Mouse (Mus musculus) heart, embryonic 16.5 days (tissue): ENCODE results near the gene Slc36a1. TPM values are rescaled to one million over a fixed set of nuclear protein-coding genes. Genes with fewer than 3 reads are reported as not detected.

Source experiments
- ATAC-seq: fragments of 200-750 bp; cut with Nextera tagmentation; replicated peaks from 2 replicates; pipeline ENCODE4 v1.8.0; 2017; ENCODE audit warnings: moderate number of reproducible peaks; ENCODE audit not compliant: insufficient read depth, low FRiP score; ENCODE audit errors: extremely low read depth
- H3K27ac ChIP-seq: fragments of 300-500 bp; sonication (generic); 2 replicates; pipeline ENCODE4 v1.5.1; 2014; ENCODE audit warnings: mild to moderate bottlenecking, low read length, control low read depth, moderate library complexity
- H3K27me3 ChIP-seq: fragments of 300-500 bp; sonication (generic); 2 replicates; pipeline ENCODE4 v1.6.1; 2014; ENCODE audit warnings: low read length, mixed read lengths; ENCODE audit not compliant: control insufficient read depth, insufficient read depth
- H3K36me3 ChIP-seq: fragments of 300-500 bp; sonication (generic); 2 replicates; pipeline ENCODE4 v1.6.1; 2014; ENCODE audit not compliant: control insufficient read depth, insufficient read depth
- H3K4me1 ChIP-seq: fragments of 300-500 bp; sonication (generic); 2 replicates; pipeline ENCODE4 v1.6.1; 2014; ENCODE audit warnings: low read length, mixed read lengths; ENCODE audit not compliant: control insufficient read depth, insufficient read depth
- H3K4me2 ChIP-seq: fragments of 300-500 bp; sonication (generic); 2 replicates; pipeline ENCODE4 v1.6.1; 2014; ENCODE audit warnings: low read depth, mild to moderate bottlenecking, control low read depth, low read length
- H3K4me3 ChIP-seq: fragments of 300-500 bp; sonication (generic); 2 replicates; pipeline ENCODE4 v1.5.1; 2014; ENCODE audit warnings: mild to moderate bottlenecking, control low read depth, low read length
- H3K9ac ChIP-seq: fragments of 300-500 bp; sonication (generic); 2 replicates; pipeline ENCODE4 v1.6.1; 2014; ENCODE audit warnings: low read length, control low read depth
- H3K9me3 ChIP-seq: fragments of 300-500 bp; sonication (generic); replicated peaks from 2 replicates; pipeline ENCODE4 v1.6.1; 2016; ENCODE audit warnings: low read length; ENCODE audit not compliant: control insufficient read depth
- WGBS: fragments of 180-500 bp; shearing (Covaris S2); extraction: QIAGEN DNeasy Blood & Tissue Kit; methylation state at CpG from one replicate; pipeline ENCODE4 v1.1.7; 2014; 5-methylcytosine and 5-hydroxymethylcytosine counted together
- polyA plus RNA-seq: library from polyadenylated mRNA; unstranded; fragments of >200 nt; fragmentation: Nextera tagmentation; extraction: Ambion mirVana; gene quantifications from 2 replicates; pipeline ENCODE4 v1.2.1, GENCODE M21; 2015

Gene Slc36a1
- 1.9 and 2.0 TPM in 2 replicates for polyA plus RNA-seq

DNA sequence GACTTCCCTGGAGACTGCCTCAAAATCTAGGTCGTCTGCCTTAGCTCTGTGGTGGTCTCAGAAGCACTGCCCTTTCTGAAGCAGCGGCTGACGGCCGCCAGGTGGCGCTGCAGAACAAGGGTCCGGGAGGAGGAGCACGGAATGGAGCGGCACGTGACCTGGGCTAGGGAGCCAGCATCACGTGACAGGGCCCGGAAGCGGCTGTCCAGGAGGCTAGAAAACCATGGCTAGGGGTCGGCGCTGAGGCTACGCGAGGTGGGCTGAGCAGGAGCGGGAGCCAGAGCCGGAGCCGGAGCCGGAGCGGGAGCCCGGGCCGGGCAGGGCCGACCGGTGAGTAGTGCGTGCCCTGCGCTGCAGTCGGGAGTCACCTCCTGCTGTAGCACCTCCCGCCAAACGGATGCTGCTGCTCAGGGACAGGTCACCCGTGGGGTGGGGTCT lies at the start of gene Slc36a1:
Gene Slc36a1, plus strand, starts transcription at position 192 of the 438 bp plus-strand sequence.
- no peaks in the 10 kb centered on the region for H3K9me3 ChIP-seq
- no peaks in the 10 kb centered on the region for H3K27me3 ChIP-seq
- peak within 1 kb of the TSS; percentile 78 for H3K9ac ChIP-seq
- H3K4me1 ChIP-seq: peaks cover 8% of the 10 kb centered on the region; the same call in 1 of the 2 replicates
- 0% methylated on average over 31 of the region's 31 CpGs for WGBS
- peak; percentile 96 for ATAC-seq
- H3K4me2 ChIP-seq: peak within 1 kb of the TSS; percentile 68
- no peaks in the 10 kb centered on the region for H3K36me3 ChIP-seq
- H3K4me3 ChIP-seq: peak within 1 kb of the TSS; percentile 91
- no peak within 1 kb of the TSS for H3K27ac ChIP-seq

DNA sequence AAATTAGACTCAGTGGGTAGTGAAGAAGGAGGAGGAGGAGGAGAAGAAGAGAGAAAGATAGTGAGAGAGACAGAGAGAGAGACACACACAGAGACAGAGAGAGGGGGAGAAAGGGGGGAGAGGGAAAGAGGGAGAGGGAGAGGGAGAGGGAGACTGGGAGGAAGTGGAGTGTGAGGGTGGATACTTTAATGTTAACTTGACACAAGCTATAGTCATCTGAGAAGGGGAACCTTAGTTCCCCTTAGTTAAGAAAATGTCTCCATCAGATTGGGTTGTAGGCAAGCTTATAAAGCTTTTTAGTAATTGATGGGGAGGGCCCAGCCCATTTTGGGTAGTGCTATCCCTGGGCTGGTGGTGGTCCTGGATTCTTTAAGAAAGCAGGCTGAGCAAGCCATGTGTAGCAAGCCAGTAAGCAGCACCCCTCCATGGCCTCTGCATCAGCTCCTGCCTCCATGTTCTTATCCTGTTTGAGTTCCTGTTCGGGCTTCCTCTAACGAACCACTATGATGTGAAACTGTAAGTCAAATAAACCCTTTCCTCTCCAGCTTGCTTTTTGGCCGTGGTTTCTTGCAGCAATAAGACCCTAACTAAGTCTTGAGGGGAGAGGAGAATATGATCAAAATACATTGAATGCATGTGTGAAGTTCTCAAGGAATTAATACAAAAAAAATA lies 49.6 kb upstream of the Slc36a1 start:
- H3K9me3 ChIP-seq: no peaks in the 10 kb centered on the region

DNA sequence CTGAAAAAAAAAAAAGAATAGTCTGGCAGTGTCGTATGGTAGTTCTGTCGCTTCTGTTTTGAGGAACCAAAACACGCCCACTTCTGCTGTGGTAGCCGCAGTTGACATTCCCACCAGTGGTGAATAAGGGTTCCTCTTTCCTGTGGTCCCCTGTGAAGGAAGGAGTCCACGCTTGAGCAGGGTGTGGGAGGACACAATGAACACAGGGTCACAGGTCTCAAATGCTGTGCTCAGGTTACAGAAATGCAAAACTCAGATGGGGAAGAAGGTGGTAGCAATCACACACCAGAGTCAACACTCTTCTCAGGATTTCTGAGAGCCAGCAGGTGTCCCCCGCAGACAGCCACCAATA lies 49.1 kb upstream of the Slc36a1 start:
- Histone ChIP-seq H3K9me3 (no peaks in the 10 kb centered on the region), H3K36me3 (no peaks in the 10 kb centered on the region), H3K4me3 (no peak overlapping the region), H3K27ac (no peak overlapping the region), H3K27me3 (no peaks in the 10 kb centered on the region), H3K9ac (no peak overlapping the region), H3K4me1 (no peaks in the 10 kb centered on the region), H3K4me2 (no peak overlapping the region)
- 66% methylated on average over 6 of the region's 6 CpGs for WGBS
- no peak for ATAC-seq

More for the DNA sequence above, 49.6 kb upstream of the Slc36a1 start:
- Histone ChIP-seq H3K9ac (no peak overlapping the region), H3K27me3 (no peaks in the 10 kb centered on the region), H3K36me3 (no peaks in the 10 kb centered on the region), H3K27ac (no peak overlapping the region), H3K4me2 (no peak overlapping the region), H3K4me3 (no peak overlapping the region), H3K4me1 (no peaks in the 10 kb centered on the region)
- 44% methylated on average over 3 of the region's 3 CpGs for WGBS
- ATAC-seq: no peak

DNA sequence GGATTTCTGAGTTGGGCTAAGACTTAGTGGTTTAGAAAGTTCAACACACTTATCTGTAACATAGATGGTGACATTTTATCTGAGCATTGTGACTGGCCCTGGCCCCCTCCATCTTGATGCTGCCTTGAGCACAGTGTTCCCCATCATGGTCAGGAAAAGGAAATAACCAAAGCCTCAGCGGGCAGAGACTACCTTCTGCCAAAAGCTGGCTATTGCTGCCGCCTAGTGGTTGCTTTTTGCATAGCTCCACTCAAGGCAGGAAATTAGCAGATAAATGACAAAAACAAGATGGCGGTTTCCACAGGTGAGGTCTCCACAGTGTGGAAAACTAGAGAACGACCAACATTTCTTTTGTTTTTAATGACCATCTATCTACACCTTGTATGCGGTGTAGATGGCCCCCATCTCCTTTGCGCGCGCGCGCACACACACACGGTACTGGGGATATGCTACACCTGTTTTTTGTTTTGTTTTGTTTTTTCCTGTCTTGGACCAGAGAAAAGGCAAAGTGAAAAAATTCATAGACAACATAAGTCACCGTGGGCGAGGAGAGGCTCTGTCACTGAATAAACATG lies 45.3 kb upstream of the Slc36a1 start:
- 46% methylated on average over 13 of the region's 13 CpGs for WGBS
- Histone ChIP-seq H3K27ac (no peak overlapping the region), H3K4me1 (no peaks in the 10 kb centered on the region), H3K36me3 (no peaks in the 10 kb centered on the region), H3K27me3 (no peaks in the 10 kb centered on the region), H3K4me2 (no peak overlapping the region), H3K9ac (no peak overlapping the region), H3K4me3 (no peak overlapping the region), H3K9me3 (no peaks in the 10 kb centered on the region)
- ATAC-seq: 0 out of 2 replicates have a peak, but pooled peaks have one; percentile 21

DNA sequence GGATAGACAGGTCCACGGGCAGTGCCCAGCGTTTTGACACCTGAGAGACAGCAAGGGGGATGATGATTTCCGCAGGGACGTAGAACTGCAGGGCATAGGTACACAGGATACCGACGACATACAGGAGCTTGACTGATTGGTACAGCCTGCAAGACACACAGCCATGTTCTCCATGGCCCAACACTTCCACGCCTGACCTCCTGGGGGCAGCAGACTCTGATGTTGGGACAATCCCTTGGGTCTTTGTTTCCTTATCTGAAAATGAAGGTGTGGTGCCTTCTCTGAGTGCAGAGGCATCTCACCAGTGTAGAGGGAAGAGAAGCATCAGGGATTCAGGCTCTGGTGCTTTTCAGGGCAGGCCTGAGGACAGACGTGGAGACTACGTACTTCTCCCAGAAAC lies 41.5 kb upstream of the Slc36a1 start:
- Histone ChIP-seq H3K9ac (no peak overlapping the region), H3K27me3 (no peaks in the 10 kb centered on the region), H3K27ac (no peak overlapping the region), H3K9me3 (no peaks in the 10 kb centered on the region), H3K4me1 (no peaks in the 10 kb centered on the region), H3K4me2 (no peak overlapping the region), H3K4me3 (no peak overlapping the region), H3K36me3 (no peaks in the 10 kb centered on the region)
- WGBS: 44% methylated on average over 9 of the region's 9 CpGs
- no peak for ATAC-seq

DNA sequence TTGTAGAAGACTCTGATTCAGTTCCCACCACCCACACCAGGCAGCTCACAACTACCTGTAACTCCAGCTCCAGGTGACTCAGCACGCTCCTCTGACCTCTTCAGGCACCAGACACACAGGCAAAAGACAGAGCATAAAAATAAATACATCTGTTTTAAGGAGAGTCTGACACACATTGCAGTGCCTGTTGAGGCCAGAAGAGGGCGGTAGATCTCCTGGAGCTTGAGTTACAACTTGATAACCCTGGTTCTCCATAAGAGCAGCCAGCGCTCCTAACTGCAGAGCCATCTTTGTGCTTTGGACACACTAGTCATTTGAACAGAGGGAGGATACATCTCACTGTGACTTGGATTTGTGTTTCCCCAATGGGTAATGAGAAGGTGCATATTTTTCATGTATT lies 39.4 kb upstream of the Slc36a1 start:
- H3K4me1 ChIP-seq: no peaks in the 10 kb centered on the region
- no peak overlapping the region for H3K9ac ChIP-seq
- no peak overlapping the region for H3K4me3 ChIP-seq
- H3K9me3 ChIP-seq: no peaks in the 10 kb centered on the region
- no peaks in the 10 kb centered on the region for H3K27me3 ChIP-seq
- ATAC-seq: no peak
- no peak overlapping the region for H3K4me2 ChIP-seq
- H3K36me3 ChIP-seq: no peaks in the 10 kb centered on the region
- no peak overlapping the region for H3K27ac ChIP-seq
- WGBS: 35% methylated on average over 3 of the region's 3 CpGs

DNA sequence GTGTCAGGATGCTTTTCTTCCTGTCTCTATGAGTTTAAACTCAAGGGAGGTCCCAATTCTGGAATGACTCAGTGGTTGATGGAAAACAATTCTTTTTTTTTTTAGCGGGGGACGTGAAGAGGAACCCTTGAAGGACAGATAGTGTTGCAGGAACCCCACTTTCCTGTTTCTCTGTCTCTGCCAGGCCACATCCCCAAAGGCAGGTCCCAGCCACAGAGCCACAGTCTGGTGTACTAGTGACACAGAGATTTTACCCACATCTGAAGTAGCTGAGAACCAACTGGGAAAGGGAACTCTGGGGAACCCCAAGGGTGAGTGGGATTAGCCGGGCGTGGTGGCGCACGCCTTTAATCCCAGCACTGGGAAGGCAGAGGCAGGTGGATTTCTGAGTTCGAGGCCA lies 38.4 kb upstream of the Slc36a1 start:
- Histone ChIP-seq H3K4me1 (no peaks in the 10 kb centered on the region), H3K27me3 (no peaks in the 10 kb centered on the region), H3K9ac (no peak overlapping the region), H3K9me3 (no peaks in the 10 kb centered on the region), H3K27ac (no peak overlapping the region), H3K36me3 (no peaks in the 10 kb centered on the region), H3K4me2 (no peak overlapping the region), H3K4me3 (no peak overlapping the region)
- ATAC-seq: no peak
- WGBS: 83% methylated on average over 7 of the region's 7 CpGs

DNA sequence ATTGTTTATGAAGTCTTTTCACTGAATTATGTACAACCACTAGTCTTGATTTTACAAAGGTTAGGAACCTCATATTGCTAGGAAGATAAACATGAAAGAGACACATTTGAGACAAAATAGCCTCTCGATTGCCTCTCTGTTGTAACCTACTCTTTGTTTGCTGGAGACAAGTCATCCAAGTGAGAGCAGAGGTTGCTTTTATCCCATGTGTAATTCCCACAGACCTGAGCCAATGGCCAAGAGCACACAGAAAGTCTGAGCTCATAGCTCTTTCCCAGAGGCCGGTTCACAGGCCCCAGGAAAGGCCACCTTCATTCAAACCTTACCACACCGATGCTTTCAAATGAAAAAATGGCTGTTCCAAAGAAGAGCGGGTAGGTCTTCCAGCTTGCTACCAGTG lies 35.6 kb upstream of the Slc36a1 start:
- H3K4me2 ChIP-seq: no peak overlapping the region
- H3K27ac ChIP-seq: no peak overlapping the region
- WGBS: 87% methylated on average over 4 of the region's 4 CpGs
- H3K9ac ChIP-seq: no peak overlapping the region
- H3K36me3 ChIP-seq: no peaks in the 10 kb centered on the region
- no peaks in the 10 kb centered on the region for H3K4me1 ChIP-seq
- no peak for ATAC-seq
- 0 out of 2 replicates have a peak, but pooled peaks cover 2% of the 10 kb centered on the region for H3K9me3 ChIP-seq
- no peaks in the 10 kb centered on the region for H3K27me3 ChIP-seq
- H3K4me3 ChIP-seq: no peak overlapping the region

DNA sequence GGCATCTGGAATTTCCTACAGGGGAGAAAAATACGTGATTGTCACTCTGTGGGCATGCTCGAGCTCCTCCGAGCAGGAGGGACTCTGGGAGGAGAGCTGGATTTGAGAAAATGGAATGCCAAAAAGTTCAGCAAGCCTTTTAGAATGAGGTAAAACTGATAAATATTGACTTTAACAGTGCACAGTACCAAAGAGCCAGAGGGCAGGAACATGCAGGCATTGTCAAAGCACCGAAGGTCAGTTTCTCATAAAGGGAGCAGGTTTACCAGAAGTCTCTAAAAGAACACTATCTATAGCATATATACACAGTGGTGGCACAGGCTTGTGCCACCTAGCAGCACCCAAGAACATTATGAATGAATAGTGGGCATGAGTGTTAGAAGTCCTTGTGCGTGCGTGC lies 35.2 kb upstream of the Slc36a1 start:
- no peaks in the 10 kb centered on the region for H3K4me1 ChIP-seq

More for the DNA sequence above, 35.2 kb upstream of the Slc36a1 start:
- Histone ChIP-seq H3K36me3 (no peaks in the 10 kb centered on the region), H3K27me3 (no peaks in the 10 kb centered on the region), H3K9me3 (0 out of 2 replicates have a peak, but pooled peaks cover 2% of the 10 kb centered on the region), H3K4me2 (no peak overlapping the region), H3K27ac (no peak overlapping the region), H3K9ac (no peak overlapping the region), H3K4me3 (no peak overlapping the region)
- 86% methylated on average over 6 of the region's 6 CpGs for WGBS
- ATAC-seq: no peak
